Mouse (Mus musculus) forebrain, embryonic 14.5 days (tissue): ENCODE results near the gene Micall1. TPM values are rescaled to one million over a fixed set of nuclear protein-coding genes. Genes with fewer than 3 reads are reported as not detected.
A peak's percentile ranks its signal among the peaks of the same experiment; 100 is the strongest.

Source experiments
- ATAC-seq: fragments of 200-750 bp; cut with Nextera tagmentation; 2 replicates; pipeline ENCODE4 v1.8.0; 2017; ENCODE audit warnings: mild to moderate bottlenecking, moderate library complexity
- DNase-seq: peaks from one replicate; pipeline ENCODE4 v3.0.0-alpha.2; 2015; ENCODE audit warnings: low spot score
- H3K27ac ChIP-seq: fragments of 300-500 bp; sonication (generic); 2 replicates; pipeline ENCODE4 v1.5.1; 2014; ENCODE audit warnings: low read depth, mild to moderate bottlenecking, control low read depth, low read length, moderate library complexity
- H3K27me3 ChIP-seq: fragments of 300-500 bp; sonication (generic); replicated peaks from 2 replicates; pipeline ENCODE4 v1.6.1; 2014; ENCODE audit warnings: low read length, control low read depth, mixed read lengths; ENCODE audit not compliant: control insufficient read depth, insufficient read depth
- H3K36me3 ChIP-seq: fragments of 300-500 bp; sonication (generic); 2 replicates; pipeline ENCODE4 v1.6.1; 2014; ENCODE audit warnings: low read length, control low read depth; ENCODE audit not compliant: control insufficient read depth, insufficient read depth
- H3K4me1 ChIP-seq: fragments of 300-500 bp; sonication (generic); 2 replicates; pipeline ENCODE4 v1.6.1; 2014; ENCODE audit warnings: antibody characterized with exemption, low read length, control low read depth; ENCODE audit not compliant: control insufficient read depth, insufficient read depth
- H3K4me2 ChIP-seq: fragments of 300-500 bp; sonication (generic); 2 replicates; pipeline ENCODE4 v1.6.1; 2014; ENCODE audit warnings: mild to moderate bottlenecking, control low read depth, low read length
- H3K4me3 ChIP-seq: fragments of 300-500 bp; sonication (generic); 2 replicates; pipeline ENCODE4 v1.5.1; 2014; ENCODE audit warnings: low read depth, low read length, control low read depth
- H3K9ac ChIP-seq: fragments of 300-500 bp; sonication (generic); 2 replicates; pipeline ENCODE4 v1.6.1; 2014; ENCODE audit warnings: mild to moderate bottlenecking, low read length, control low read depth, moderate library complexity
- H3K9me3 ChIP-seq: fragments of 300-500 bp; sonication (generic); replicated peaks from 2 replicates; pipeline ENCODE4 v1.6.1; 2016; ENCODE audit warnings: low read length, control low read depth, mixed read lengths; ENCODE audit not compliant: control insufficient read depth
- WGBS: fragments of 180-500 bp; shearing (Covaris S2); extraction: QIAGEN DNeasy Blood & Tissue Kit; methylation state at CpG from one replicate; pipeline ENCODE4 v1.1.7; 2014; 5-methylcytosine and 5-hydroxymethylcytosine counted together
- polyA plus RNA-seq: library from polyadenylated mRNA; unstranded; fragments of >200 nt; fragmentation: Nextera tagmentation; extraction: Ambion mirVana; gene quantifications from 2 replicates; pipeline ENCODE4 v1.2.1, GENCODE M21; 2014

Micall1 gene
- polyA plus RNA-seq, 1 experiment from 2014 or later: 5.7 TPM

GRCm38 (mm10) chr15:79119491-79119890 is 10.8 kb downstream of the Micall1 start:
- no peak overlapping the region for H3K27ac ChIP-seq
- H3K4me3 ChIP-seq: no peak overlapping the region
- no peak for ATAC-seq
- no peak for DNase-seq
- peaks cover 43% of the 10 kb centered on the region for H3K36me3 ChIP-seq
- no peaks in the 10 kb centered on the region for H3K4me1 ChIP-seq
- no peak overlapping the region for H3K9ac ChIP-seq
- no peak overlapping the region for H3K4me2 ChIP-seq
- no peaks in the 10 kb centered on the region for H3K9me3 ChIP-seq
- H3K27me3 ChIP-seq: no peaks in the 10 kb centered on the region
- WGBS: 88% methylated on average over 9 of the region's 9 CpGs

- ATAC-seq: no peak
- Histone ChIP-seq H3K4me3 (no peak overlapping the region), H3K4me2 (no peak overlapping the region), H3K4me1 (no peaks in the 10 kb centered on the region), H3K9me3 (no peaks in the 10 kb centered on the region), H3K27ac (no peak overlapping the region), H3K9ac (no peak overlapping the region), H3K36me3 (peaks cover 41% of the 10 kb centered on the region), H3K27me3 (no peaks in the 10 kb centered on the region)
- WGBS: 88% methylated on average over 4 of the region's 4 CpGs
- no peak for DNase-seq
Measured at GRCm38 (mm10) chr15:79122119-79122518, 13.4 kb downstream of the Micall1 start.

- ATAC-seq (no peak), DNase-seq (no peak)
- Histone ChIP-seq H3K4me2 (no peak overlapping the region), H3K27ac (no peak overlapping the region), H3K36me3 (peaks cover 45% of the 10 kb centered on the region), H3K9me3 (no peaks in the 10 kb centered on the region), H3K4me1 (no peaks in the 10 kb centered on the region), H3K9ac (no peak overlapping the region), H3K4me3 (no peak overlapping the region), H3K27me3 (no peaks in the 10 kb centered on the region)
- WGBS: 85% methylated on average over 13 of the region's 13 CpGs
Measured at GRCm38 (mm10) chr15:79122546-79122945, 13.8 kb downstream of the Micall1 start.

GRCm38 (mm10) chr15:79123751-79124150 is 15.1 kb downstream of the Micall1 start:
- H3K9ac ChIP-seq: no peak overlapping the region
- H3K36me3 ChIP-seq: peaks cover 55% of the 10 kb centered on the region
- WGBS: 92% methylated on average over 6 of the region's 6 CpGs

GRCm38 (mm10) chr15:79124331-79124875 is 15.7 kb downstream of the Micall1 start:
- Histone ChIP-seq H3K4me3 (no peak overlapping the region), H3K27me3 (no peaks in the 10 kb centered on the region), H3K4me2 (no peak overlapping the region), H3K36me3 (peaks cover 54% of the 10 kb centered on the region), H3K27ac (no peak overlapping the region), H3K9ac (no peak overlapping the region), H3K9me3 (no peaks in the 10 kb centered on the region), H3K4me1 (no peaks in the 10 kb centered on the region)
- no peak for DNase-seq
- ATAC-seq: no peak
- 86% methylated on average over 10 of the region's 10 CpGs for WGBS

More at GRCm38 (mm10) chr15:79123751-79124150, 15.1 kb downstream of the Micall1 start:
- ATAC-seq: no peak
- no peaks in the 10 kb centered on the region for H3K4me1 ChIP-seq
- no peak overlapping the region for H3K27ac ChIP-seq
- no peaks in the 10 kb centered on the region for H3K9me3 ChIP-seq
- DNase-seq: no peak
- H3K4me2 ChIP-seq: no peak overlapping the region
- no peaks in the 10 kb centered on the region for H3K27me3 ChIP-seq
- H3K4me3 ChIP-seq: no peak overlapping the region

GRCm38 (mm10) chr15:79126217-79126932 is 17.7 kb downstream of the Micall1 start:
- Histone ChIP-seq H3K4me3 (no peak overlapping the region), H3K27ac (no peak overlapping the region), H3K27me3 (no peaks in the 10 kb centered on the region), H3K4me2 (no peak overlapping the region), H3K36me3 (peaks cover 66% of the 10 kb centered on the region), H3K9me3 (no peaks in the 10 kb centered on the region), H3K9ac (no peak overlapping the region), H3K4me1 (no peaks in the 10 kb centered on the region)
- 87% methylated on average over 13 of the region's 13 CpGs for WGBS
- ATAC-seq (no peak), DNase-seq (peak; percentile 41)

- Histone ChIP-seq H3K27ac (no peak overlapping the region), H3K9me3 (no peaks in the 10 kb centered on the region), H3K36me3 (peaks cover 69% of the 10 kb centered on the region), H3K9ac (no peak overlapping the region), H3K4me3 (no peak overlapping the region), H3K4me2 (no peak overlapping the region), H3K4me1 (no peaks in the 10 kb centered on the region), H3K27me3 (no peaks in the 10 kb centered on the region)
- DNase-seq (no peak), ATAC-seq (no peak)
- WGBS: 94% methylated on average over 12 of the region's 12 CpGs
Measured at GRCm38 (mm10) chr15:79127101-79127500, 18.4 kb downstream of the Micall1 start.

GRCm38 (mm10) chr15:79128208-79128607 is 19.5 kb downstream of the Micall1 start:
- 92% methylated on average over 5 of the region's 5 CpGs for WGBS

GRCm38 (mm10) chr15:79129311-79129710 is 20.6 kb downstream of the Micall1 start:
- H3K36me3 ChIP-seq: peaks cover 71% of the 10 kb centered on the region
- DNase-seq (no peak), ATAC-seq (no peak)
- no peak overlapping the region for H3K9ac ChIP-seq
- H3K4me2 ChIP-seq: no peak overlapping the region
- H3K9me3 ChIP-seq: no peaks in the 10 kb centered on the region
- 78% methylated on average over 7 of the region's 7 CpGs for WGBS
- H3K27me3 ChIP-seq: no peaks in the 10 kb centered on the region
- no peak overlapping the region for H3K27ac ChIP-seq
- H3K4me1 ChIP-seq: no peaks in the 10 kb centered on the region
- no peak overlapping the region for H3K4me3 ChIP-seq

More at GRCm38 (mm10) chr15:79128208-79128607, 19.5 kb downstream of the Micall1 start:
- no peaks in the 10 kb centered on the region for H3K9me3 ChIP-seq
- no peaks in the 10 kb centered on the region for H3K4me1 ChIP-seq
- H3K27ac ChIP-seq: no peak overlapping the region
- peaks cover 67% of the 10 kb centered on the region for H3K36me3 ChIP-seq
- no peak overlapping the region for H3K9ac ChIP-seq
- H3K4me3 ChIP-seq: no peak overlapping the region
- no peaks in the 10 kb centered on the region for H3K27me3 ChIP-seq
- no peak overlapping the region for H3K4me2 ChIP-seq
- ATAC-seq: no peak
- no peak for DNase-seq
